Mouse (Mus musculus) brain, embryonic 14.5 days (tissue): ENCODE measurements around the gene Tsen34.
A peak's percentile ranks its signal among the peaks of the same experiment; 100 is the strongest.

Source experiments
- CTCF ChIP-seq: fragments of 200-500 bp; IDR thresholded peaks from 2 replicates; pipeline ENCODE4 v1.5.1; 2012; ENCODE audit warnings: inconsistent platforms, mild to moderate bottlenecking, moderate library complexity, borderline replicate concordance; ENCODE audit not compliant: insufficient read depth, insufficient read length; ENCODE audit errors: extremely low read depth
- POLR2A ChIP-seq: fragments of 200-500 bp; IDR thresholded peaks from 2 replicates; pipeline ENCODE4 v1.6.1; 2012; ENCODE audit warnings: mild to moderate bottlenecking, inconsistent platforms, borderline replicate concordance; ENCODE audit not compliant: poor library complexity, insufficient read depth, insufficient read length, severe bottlenecking; ENCODE audit errors: extremely low read depth

DNA sequence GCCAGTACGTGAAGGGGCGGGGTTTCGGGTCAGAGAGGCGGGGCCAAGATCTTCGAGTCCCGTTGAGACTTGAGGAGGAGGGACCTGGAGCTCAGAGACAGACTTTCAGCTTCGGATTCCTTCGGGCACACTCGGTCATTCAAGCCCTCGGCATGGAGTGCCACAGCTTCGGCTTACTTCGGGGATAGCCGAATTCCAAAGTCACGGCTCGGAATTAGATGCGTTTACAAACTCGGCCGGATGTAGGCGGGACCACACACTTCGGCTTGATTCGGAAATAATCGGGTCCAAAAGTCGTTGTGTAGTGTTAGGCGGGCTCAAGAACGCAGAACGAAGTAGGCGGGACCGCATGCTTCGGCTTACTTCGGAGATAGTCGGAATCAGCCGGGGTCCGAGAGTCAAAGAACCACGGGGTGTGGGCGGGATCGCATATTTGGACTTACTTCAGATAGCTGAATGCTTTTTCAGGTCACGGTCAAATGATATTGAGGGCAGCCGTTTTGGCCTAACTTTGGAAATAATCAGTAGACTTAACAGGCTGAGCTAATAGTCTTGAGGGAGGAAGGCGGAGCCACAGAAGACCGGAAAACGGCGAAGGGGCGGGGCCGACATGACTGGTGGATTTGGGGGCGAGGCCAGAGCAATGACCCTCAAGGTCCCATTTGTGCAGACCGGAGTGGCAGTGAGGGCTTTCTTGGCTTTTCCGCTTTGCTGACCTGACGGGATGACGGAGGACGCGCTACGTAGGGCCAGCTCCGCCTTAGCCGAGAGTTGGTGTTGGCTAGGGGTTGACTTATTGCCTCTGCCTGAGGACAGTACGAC, 535 bp downstream of the Tsen34 start, which contains the start of gene Mboat7:
- TF ChIP-seq CTCF (no peak), POLR2A (peak; percentile 25; the same call in 1 of the 2 replicates)
